Mouse (Mus musculus): ENCODE results near the gene Atl3. TPM values are rescaled to one million over a fixed set of nuclear protein-coding genes. Genes with fewer than 3 reads are reported as not detected.

The Atl3 gene
- polyA plus RNA-seq, 1 experiment from 2014 or later: 7.4 TPM

- WGBS: 83% methylated on average over 3 of the region's 3 CpGs
- H3K9ac ChIP-seq (replicated peaks; ENCODE audit: low read depth, low read length): no peak overlapping the region
- no peaks in the 10 kb centered on the region for H3K9me3 ChIP-seq (ENCODE audit: control insufficient read depth, low read length)
- H3K4me2 ChIP-seq (ENCODE audit: low read depth, low read length): no peak overlapping the region
- no peaks in the 10 kb centered on the region for H3K36me3 ChIP-seq (ENCODE audit: control insufficient read depth, insufficient read depth, low read length)
- no peak overlapping the region for H3K27ac ChIP-seq (ENCODE audit: low read depth, low read length)
- no peaks in the 10 kb centered on the region; the same call in 1 of the 2 replicates for H3K4me1 ChIP-seq (ENCODE audit: control insufficient read depth, insufficient read depth, low read length)
- no peaks in the 10 kb centered on the region for H3K27me3 ChIP-seq (ENCODE audit: control insufficient read depth, insufficient read depth, low read length)
- no peak for ATAC-seq (ENCODE audit: low read depth)
- no peak overlapping the region for H3K4me3 ChIP-seq (ENCODE audit: low read depth, low read length)
Measured at GRCm38 (mm10) chr19:7561456-7561855, 67.6 kb downstream of the Atl3 start.

- Histone ChIP-seq H3K4me2 (ENCODE audit: low read depth, low read length) (no peak overlapping the region), H3K4me1 (ENCODE audit: control insufficient read depth, insufficient read depth, low read length) (no peaks in the 10 kb centered on the region; the same call in 1 of the 2 replicates), H3K4me3 (ENCODE audit: low read depth, low read length) (no peak overlapping the region), H3K9me3 (ENCODE audit: control insufficient read depth, low read length) (no peaks in the 10 kb centered on the region), H3K36me3 (ENCODE audit: control insufficient read depth, insufficient read depth, low read length) (no peaks in the 10 kb centered on the region), H3K27me3 (ENCODE audit: control insufficient read depth, insufficient read depth, low read length) (no peaks in the 10 kb centered on the region), H3K9ac (replicated peaks; ENCODE audit: low read depth, low read length) (no peak overlapping the region), H3K27ac (ENCODE audit: low read depth, low read length) (no peak overlapping the region)
- WGBS: 88% methylated on average over 10 of the region's 10 CpGs
- ATAC-seq (ENCODE audit: low read depth): no peak
Measured at GRCm38 (mm10) chr19:7562601-7563129, 68.8 kb downstream of the Atl3 start.

GRCm38 (mm10) chr19:7563676-7564075, 69.8 kb downstream of the Atl3 start:
- H3K9me3 ChIP-seq (ENCODE audit: control insufficient read depth, low read length): no peaks in the 10 kb centered on the region
- WGBS: 94% methylated on average over 2 of the region's 2 CpGs
- H3K4me2 ChIP-seq (ENCODE audit: low read depth, low read length): no peak overlapping the region
- H3K36me3 ChIP-seq (ENCODE audit: control insufficient read depth, insufficient read depth, low read length): no peaks in the 10 kb centered on the region
- no peak overlapping the region for H3K9ac ChIP-seq (replicated peaks; ENCODE audit: low read depth, low read length)
- H3K27me3 ChIP-seq (ENCODE audit: control insufficient read depth, insufficient read depth, low read length): no peaks in the 10 kb centered on the region
- no peak overlapping the region for H3K27ac ChIP-seq (ENCODE audit: low read depth, low read length)
- no peak overlapping the region for H3K4me3 ChIP-seq (ENCODE audit: low read depth, low read length)
- H3K4me1 ChIP-seq (ENCODE audit: control insufficient read depth, insufficient read depth, low read length): no peaks in the 10 kb centered on the region
- ATAC-seq (ENCODE audit: low read depth): no peak

GRCm38 (mm10) chr19:7564457-7564856, 70.6 kb downstream of the Atl3 start:
- ATAC-seq (ENCODE audit: low read depth): no peak
- Histone ChIP-seq H3K4me1 (ENCODE audit: control insufficient read depth, insufficient read depth, low read length) (no peaks in the 10 kb centered on the region), H3K27ac (ENCODE audit: low read depth, low read length) (no peak overlapping the region), H3K4me3 (ENCODE audit: low read depth, low read length) (no peak overlapping the region), H3K9me3 (ENCODE audit: control insufficient read depth, low read length) (no peaks in the 10 kb centered on the region), H3K36me3 (ENCODE audit: control insufficient read depth, insufficient read depth, low read length) (no peaks in the 10 kb centered on the region), H3K4me2 (ENCODE audit: low read depth, low read length) (no peak overlapping the region), H3K27me3 (ENCODE audit: control insufficient read depth, insufficient read depth, low read length) (no peaks in the 10 kb centered on the region), H3K9ac (replicated peaks; ENCODE audit: low read depth, low read length) (no peak overlapping the region)
- WGBS: 79% methylated on average over 1 of the region's 1 CpGs

- no peak overlapping the region for H3K4me3 ChIP-seq (ENCODE audit: low read depth, low read length)
- 61% methylated on average over 3 of the region's 3 CpGs for WGBS
- no peak overlapping the region for H3K4me2 ChIP-seq (ENCODE audit: low read depth, low read length)
- H3K27me3 ChIP-seq (ENCODE audit: control insufficient read depth, insufficient read depth, low read length): no peaks in the 10 kb centered on the region
- no peaks in the 10 kb centered on the region for H3K4me1 ChIP-seq (ENCODE audit: control insufficient read depth, insufficient read depth, low read length)
- no peak overlapping the region for H3K9ac ChIP-seq (replicated peaks; ENCODE audit: low read depth, low read length)
- H3K27ac ChIP-seq (ENCODE audit: low read depth, low read length): no peak overlapping the region
- no peak for ATAC-seq (ENCODE audit: low read depth)
- no peaks in the 10 kb centered on the region for H3K9me3 ChIP-seq (ENCODE audit: control insufficient read depth, low read length)
- no peaks in the 10 kb centered on the region for H3K36me3 ChIP-seq (ENCODE audit: control insufficient read depth, insufficient read depth, low read length)
Measured at GRCm38 (mm10) chr19:7566826-7567225, 73.0 kb downstream of the Atl3 start.

GRCm38 (mm10) chr19:7568364-7568763, 74.5 kb downstream of the Atl3 start:
- Histone ChIP-seq H3K27me3 (ENCODE audit: control insufficient read depth, insufficient read depth, low read length) (no peaks in the 10 kb centered on the region), H3K9me3 (ENCODE audit: control insufficient read depth, low read length) (no peaks in the 10 kb centered on the region), H3K9ac (replicated peaks; ENCODE audit: low read depth, low read length) (no peak overlapping the region), H3K4me3 (ENCODE audit: low read depth, low read length) (no peak overlapping the region), H3K4me1 (ENCODE audit: control insufficient read depth, insufficient read depth, low read length) (no peaks in the 10 kb centered on the region), H3K27ac (ENCODE audit: low read depth, low read length) (no peak overlapping the region), H3K36me3 (ENCODE audit: control insufficient read depth, insufficient read depth, low read length) (no peaks in the 10 kb centered on the region), H3K4me2 (ENCODE audit: low read depth, low read length) (no peak overlapping the region)
- ATAC-seq (ENCODE audit: low read depth): no peak
- 59% methylated on average over 3 of the region's 3 CpGs for WGBS

GRCm38 (mm10) chr19:7569650-7570049, 75.8 kb downstream of the Atl3 start:
- WGBS: 88% methylated on average over 5 of the region's 5 CpGs
- no peaks in the 10 kb centered on the region for H3K27me3 ChIP-seq (ENCODE audit: control insufficient read depth, insufficient read depth, low read length)
- H3K9ac ChIP-seq (replicated peaks; ENCODE audit: low read depth, low read length): no peak overlapping the region
- H3K27ac ChIP-seq (ENCODE audit: low read depth, low read length): no peak overlapping the region
- no peak for ATAC-seq (ENCODE audit: low read depth)
- H3K36me3 ChIP-seq (ENCODE audit: control insufficient read depth, insufficient read depth, low read length): no peaks in the 10 kb centered on the region
- no peak overlapping the region for H3K4me2 ChIP-seq (ENCODE audit: low read depth, low read length)
- H3K4me1 ChIP-seq (ENCODE audit: control insufficient read depth, insufficient read depth, low read length): no peaks in the 10 kb centered on the region
- no peak overlapping the region for H3K4me3 ChIP-seq (ENCODE audit: low read depth, low read length)
- H3K9me3 ChIP-seq (ENCODE audit: control insufficient read depth, low read length): no peaks in the 10 kb centered on the region

GRCm38 (mm10) chr19:7576180-7576579, 82.3 kb downstream of the Atl3 start:
- 87% methylated on average over 1 of the region's 1 CpGs for WGBS
- Histone ChIP-seq H3K9me3 (ENCODE audit: control insufficient read depth, low read length) (no peaks in the 10 kb centered on the region), H3K4me3 (ENCODE audit: low read depth, low read length) (no peak overlapping the region), H3K9ac (replicated peaks; ENCODE audit: low read depth, low read length) (no peak overlapping the region), H3K4me1 (ENCODE audit: control insufficient read depth, insufficient read depth, low read length) (no peaks in the 10 kb centered on the region), H3K27me3 (ENCODE audit: control insufficient read depth, insufficient read depth, low read length) (no peaks in the 10 kb centered on the region), H3K36me3 (ENCODE audit: control insufficient read depth, insufficient read depth, low read length) (no peaks in the 10 kb centered on the region), H3K27ac (ENCODE audit: low read depth, low read length) (no peak overlapping the region), H3K4me2 (ENCODE audit: low read depth, low read length) (no peak overlapping the region)
- ATAC-seq (ENCODE audit: low read depth): no peak

- no peaks in the 10 kb centered on the region for H3K4me1 ChIP-seq (ENCODE audit: control insufficient read depth, insufficient read depth, low read length)
- H3K36me3 ChIP-seq (ENCODE audit: control insufficient read depth, insufficient read depth, low read length): no peaks in the 10 kb centered on the region
- H3K4me2 ChIP-seq (ENCODE audit: low read depth, low read length): no peak overlapping the region
- H3K27ac ChIP-seq (ENCODE audit: low read depth, low read length): no peak overlapping the region
- 84% methylated on average over 3 of the region's 3 CpGs for WGBS
- no peaks in the 10 kb centered on the region for H3K27me3 ChIP-seq (ENCODE audit: control insufficient read depth, insufficient read depth, low read length)
- no peak for ATAC-seq (ENCODE audit: low read depth)
- H3K4me3 ChIP-seq (ENCODE audit: low read depth, low read length): no peak overlapping the region
- no peaks in the 10 kb centered on the region for H3K9me3 ChIP-seq (ENCODE audit: control insufficient read depth, low read length)
- H3K9ac ChIP-seq (replicated peaks; ENCODE audit: low read depth, low read length): no peak overlapping the region
Measured at GRCm38 (mm10) chr19:7577710-7578109, 83.9 kb downstream of the Atl3 start.
